Comparison of ENCODE assay signal across 18 mouse cellular contexts in genomic region chr13:101931882-101932281, GRCm38 (mm10).
"Had no signal": no experiment of that assay in that cellular context is flagged by ENCODE, and none has a peak within 500 bp of the region (broad histone marks: within the 10 kb centered on the region; RNA-seq: fewer than 3 reads in every experiment).

No protein-coding gene starts in this region.

- DNase-seq: kidney, adult 11 months; kidney, adult 8-10 months; kidney, postnatal 10 days; liver, embryonic 13.5 days; lung, adult 2 months; lung, postnatal 14 days; lung, postnatal 4 days; midbrain, embryonic 14.5 days; right cerebral cortex, adult 18-20 months; right cerebral cortex, postnatal 25 days; spleen, adult 18-20 months; thymus, postnatal 36 days had no signal

- H3K4me3 ChIP-seq: kidney, embryonic 15.5 days; liver, embryonic 13.5 days; megakaryocyte, embryonic 14.5 days; neural tube, embryonic 12.5 days; neural tube, embryonic 15.5 days; stomach, embryonic 15.5 days had no signal

- H3K4me2 ChIP-seq: kidney, embryonic 15.5 days; liver, embryonic 13.5 days; midbrain, embryonic 11.5 days; neural tube, embryonic 12.5 days; neural tube, embryonic 15.5 days; stomach, embryonic 15.5 days had no signal

- H3K9me3 ChIP-seq: kidney, embryonic 15.5 days; liver, embryonic 13.5 days; megakaryocyte, embryonic 14.5 days; neural tube, embryonic 12.5 days; neural tube, embryonic 15.5 days; stomach, embryonic 15.5 days had no signal

- H3K9ac ChIP-seq: kidney, embryonic 15.5 days; liver, embryonic 13.5 days; neural tube, embryonic 12.5 days; neural tube, embryonic 15.5 days; stomach, embryonic 15.5 days had no signal

- H3K27ac ChIP-seq: kidney, embryonic 15.5 days; liver, embryonic 13.5 days; neural tube, embryonic 12.5 days; neural tube, embryonic 15.5 days; stomach, embryonic 15.5 days had no signal

- H3K36me3 ChIP-seq: kidney, embryonic 15.5 days; liver, embryonic 13.5 days; neural tube, embryonic 12.5 days; neural tube, embryonic 15.5 days; stomach, embryonic 15.5 days had no signal

- H3K4me1 ChIP-seq: kidney, embryonic 15.5 days; liver, embryonic 13.5 days; neural tube, embryonic 12.5 days; neural tube, embryonic 15.5 days; stomach, embryonic 15.5 days had no signal

- H3K27me3 ChIP-seq: kidney, embryonic 15.5 days; liver, embryonic 13.5 days; megakaryocyte, embryonic 14.5 days; neural tube, embryonic 12.5 days; neural tube, embryonic 15.5 days; stomach, embryonic 15.5 days had no signal
